Mouse (Mus musculus): ENCODE results near the gene Ilf3. TPM values are rescaled to one million over a fixed set of nuclear protein-coding genes. Genes with fewer than 3 reads are reported as not detected.

The Ilf3 gene
- polyA plus RNA-seq, 1 experiment from 2014 or later = 335 TPM

GRCm38 (mm10) chr9:21329041-21329440, 38.6 kb upstream of the Ilf3 start:
- H3K36me3 ChIP-seq (replicated peaks) = 0 out of 2 replicates have a peak, but pooled peaks cover 3% of the 10 kb centered on the region
- H3K4me3 ChIP-seq (replicated peaks) = no peak overlapping the region
- no peaks in the 10 kb centered on the region for H3K9me3 ChIP-seq
- no peak overlapping the region for H3K9ac ChIP-seq
- no peak overlapping the region for H3K27ac ChIP-seq
- H3K4me2 ChIP-seq = no peak overlapping the region
- no peak for ATAC-seq (ENCODE audit: low FRiP score)
- peaks cover 18% of the 10 kb centered on the region for H3K4me1 ChIP-seq
- no peaks in the 10 kb centered on the region for H3K27me3 ChIP-seq
- WGBS = 75% methylated on average over 4 of the region's 5 CpGs

- WGBS = 95% methylated on average over 10 of the region's 10 CpGs
- no peak for ATAC-seq (ENCODE audit: low FRiP score)
- H3K27me3 ChIP-seq = no peaks in the 10 kb centered on the region
These were observed 37.9 kb upstream of the Ilf3 start for GRCm38 (mm10) chr9:21329699-21330289.

GRCm38 (mm10) chr9:21331365-21332140, 36.1 kb upstream of the Ilf3 start:
- H3K9ac ChIP-seq = no peak overlapping the region

More at GRCm38 (mm10) chr9:21329699-21330289, 37.9 kb upstream of the Ilf3 start:
- H3K36me3 ChIP-seq (replicated peaks) = 0 out of 2 replicates have a peak, but pooled peaks cover 3% of the 10 kb centered on the region
- H3K27ac ChIP-seq = no peak overlapping the region
- peaks cover 18% of the 10 kb centered on the region for H3K4me1 ChIP-seq
- no peak overlapping the region for H3K9ac ChIP-seq
- no peaks in the 10 kb centered on the region for H3K9me3 ChIP-seq
- H3K4me2 ChIP-seq = no peak overlapping the region
- H3K4me3 ChIP-seq (replicated peaks) = no peak overlapping the region

GRCm38 (mm10) chr9:21332161-21333061, 35.3 kb upstream of the Ilf3 start:
- H3K36me3 ChIP-seq (replicated peaks) = no peaks in the 10 kb centered on the region
- H3K4me3 ChIP-seq (replicated peaks) = no peak overlapping the region
- no peaks in the 10 kb centered on the region for H3K9me3 ChIP-seq
- H3K4me2 ChIP-seq = no peak overlapping the region
- no peak for ATAC-seq (ENCODE audit: low FRiP score)
- H3K9ac ChIP-seq = no peak overlapping the region
- H3K27ac ChIP-seq = 0 out of 2 replicates have a peak overlapping the region, but pooled peaks have one; percentile 5
- 29% methylated on average over 9 of the region's 9 CpGs for WGBS
- no peaks in the 10 kb centered on the region for H3K27me3 ChIP-seq
- peaks cover 19% of the 10 kb centered on the region for H3K4me1 ChIP-seq

More at GRCm38 (mm10) chr9:21331365-21332140, 36.1 kb upstream of the Ilf3 start:
- H3K36me3 ChIP-seq (replicated peaks) = 0 out of 2 replicates have a peak, but pooled peaks cover 1% of the 10 kb centered on the region
- H3K4me3 ChIP-seq (replicated peaks) = no peak overlapping the region
- 85% methylated on average over 12 of the region's 12 CpGs for WGBS
- H3K9me3 ChIP-seq = no peaks in the 10 kb centered on the region
- peaks cover 18% of the 10 kb centered on the region for H3K4me1 ChIP-seq
- no peak overlapping the region for H3K27ac ChIP-seq
- H3K27me3 ChIP-seq = no peaks in the 10 kb centered on the region
- no peak for ATAC-seq (ENCODE audit: low FRiP score)
- H3K4me2 ChIP-seq = no peak overlapping the region

GRCm38 (mm10) chr9:21333523-21333922, 34.1 kb upstream of the Ilf3 start:
- no peaks in the 10 kb centered on the region for H3K36me3 ChIP-seq (replicated peaks)

GRCm38 (mm10) chr9:21334747-21335146, 32.9 kb upstream of the Ilf3 start:
- Histone ChIP-seq H3K4me1 (peaks cover 24% of the 10 kb centered on the region), H3K27me3 (no peaks in the 10 kb centered on the region), H3K4me3 (replicated peaks) (no peak overlapping the region), H3K9me3 (no peaks in the 10 kb centered on the region), H3K9ac (no peak overlapping the region), H3K4me2 (no peak overlapping the region), H3K36me3 (replicated peaks) (0 out of 2 replicates have a peak, but pooled peaks cover 1% of the 10 kb centered on the region), H3K27ac (no peak overlapping the region)
- no peak for ATAC-seq (ENCODE audit: low FRiP score)

More at GRCm38 (mm10) chr9:21333523-21333922, 34.1 kb upstream of the Ilf3 start:
- WGBS = 100% methylated on average over 1 of the region's 1 CpGs
- Histone ChIP-seq H3K4me3 (replicated peaks) (no peak overlapping the region), H3K4me2 (no peak overlapping the region), H3K9ac (no peak overlapping the region), H3K27me3 (no peaks in the 10 kb centered on the region), H3K27ac (no peak overlapping the region), H3K4me1 (peaks cover 24% of the 10 kb centered on the region), H3K9me3 (no peaks in the 10 kb centered on the region)
- ATAC-seq (ENCODE audit: low FRiP score) = no peak

- 84% methylated on average over 4 of the region's 4 CpGs for WGBS
- Histone ChIP-seq H3K4me2 (no peak overlapping the region), H3K27ac (no peak overlapping the region), H3K27me3 (no peaks in the 10 kb centered on the region), H3K4me3 (replicated peaks) (no peak overlapping the region), H3K36me3 (replicated peaks) (peaks cover 3% of the 10 kb centered on the region; the same call in 1 of the 2 replicates), H3K4me1 (peaks cover 19% of the 10 kb centered on the region), H3K9me3 (no peaks in the 10 kb centered on the region), H3K9ac (no peak overlapping the region)
- no peak for ATAC-seq (ENCODE audit: low FRiP score)
These were observed 32.3 kb upstream of the Ilf3 start for GRCm38 (mm10) chr9:21335391-21335790.

GRCm38 (mm10) chr9:21336491-21336890, 31.2 kb upstream of the Ilf3 start:
- Histone ChIP-seq H3K4me2 (no peak overlapping the region), H3K27ac (no peak overlapping the region), H3K4me3 (replicated peaks) (no peak overlapping the region), H3K9ac (no peak overlapping the region), H3K36me3 (replicated peaks) (peaks cover 8% of the 10 kb centered on the region; the same call in 1 of the 2 replicates), H3K4me1 (peaks cover 19% of the 10 kb centered on the region), H3K9me3 (no peaks in the 10 kb centered on the region), H3K27me3 (no peaks in the 10 kb centered on the region)
- ATAC-seq (ENCODE audit: low FRiP score) = no peak
- WGBS = 87% methylated on average over 8 of the region's 8 CpGs

- ATAC-seq (ENCODE audit: low FRiP score) = no peak
- Histone ChIP-seq H3K9me3 (no peaks in the 10 kb centered on the region), H3K4me2 (no peak overlapping the region), H3K4me1 (peaks cover 10% of the 10 kb centered on the region), H3K9ac (no peak overlapping the region), H3K4me3 (replicated peaks) (no peak overlapping the region), H3K36me3 (replicated peaks) (peaks cover 18% of the 10 kb centered on the region), H3K27me3 (no peaks in the 10 kb centered on the region), H3K27ac (no peak overlapping the region)
- 18% methylated on average over 19 of the region's 20 CpGs for WGBS
These were observed 30.0 kb upstream of the Ilf3 start for GRCm38 (mm10) chr9:21337652-21338051.

- H3K4me3 ChIP-seq (replicated peaks) = no peak overlapping the region
- H3K4me1 ChIP-seq = peaks cover 6% of the 10 kb centered on the region
- H3K27ac ChIP-seq = no peak overlapping the region
- no peak overlapping the region for H3K9ac ChIP-seq
- peaks cover 33% of the 10 kb centered on the region for H3K36me3 ChIP-seq (replicated peaks)
- no peak for ATAC-seq (ENCODE audit: low FRiP score)
- H3K27me3 ChIP-seq = no peaks in the 10 kb centered on the region
- 90% methylated on average over 4 of the region's 4 CpGs for WGBS
- no peak overlapping the region for H3K4me2 ChIP-seq
- H3K9me3 ChIP-seq = no peaks in the 10 kb centered on the region
These were observed 27.3 kb upstream of the Ilf3 start for GRCm38 (mm10) chr9:21340411-21340810.

- no peak overlapping the region for H3K4me2 ChIP-seq
- no peak overlapping the region for H3K4me3 ChIP-seq (replicated peaks)
- 73% methylated on average over 16 of the region's 16 CpGs for WGBS
- H3K27me3 ChIP-seq = no peaks in the 10 kb centered on the region
- H3K27ac ChIP-seq = no peak overlapping the region
- H3K36me3 ChIP-seq (replicated peaks) = peaks cover 63% of the 10 kb centered on the region
- no peak overlapping the region for H3K9ac ChIP-seq
- no peaks in the 10 kb centered on the region for H3K4me1 ChIP-seq
- no peak for ATAC-seq (ENCODE audit: low FRiP score)
- no peaks in the 10 kb centered on the region for H3K9me3 ChIP-seq
These were observed 20.9 kb upstream of the Ilf3 start for GRCm38 (mm10) chr9:21346627-21347365.
